Mouse (Mus musculus): ENCODE results near the gene Gm11115. TPM values are rescaled to one million over a fixed set of nuclear protein-coding genes. Genes with fewer than 3 reads are reported as not detected.

Gene Gm11115
- total RNA-seq (2021), result not detected

- no peak for DNase-seq (ENCODE audit: low spot score)
- intact Hi-C loops (cut with DNase I), result no loop called here
Measured at GRCm38 (mm10) chr5:88153999-88154398, at the start of gene Gm11115. TSS of gene Gm11115 (minus strand) at chr5:88154099.

GRCm38 (mm10) chr5:88111430-88111829 is 42.5 kb downstream of the Gm11115 start, which contains the start of gene Gm11116:
TSS of gene Gm11116 (minus strand) at chr5:88111530.
- intact Hi-C loops (cut with DNase I), result no loop called here

More at GRCm38 (mm10) chr5:88111430-88111829, 42.5 kb downstream of the Gm11115 start, which contains the start of gene Gm11116:
- DNase-seq (ENCODE audit: low spot score), result no peak

Other genes starting within 250 kb of the Gm11115 start
- not detected for gene Csn3, start 228.5 kb downstream of the Gm11115 start, total RNA-seq (2021)
- not detected for gene 2310003L06Rik, start 184.6 kb downstream of the Gm11115 start, total RNA-seq (2021)
- not detected for gene Gm28434, start 184.6 kb downstream of the Gm11115 start, total RNA-seq (2021)
- gene Cabs1, start 174.7 kb downstream of the Gm11115 start, total RNA-seq (2021), result not detected
- not detected for gene Smr3a, start 151.6 kb downstream of the Gm11115 start, total RNA-seq (2021)
- gene Smr2, start 67.5 kb downstream of the Gm11115 start, total RNA-seq (2021), result not detected
- gene Gm11116, start 42.6 kb downstream of the Gm11115 start, total RNA-seq (2021), result not detected
- not detected for gene Gm7714, start 114.8 kb upstream of the Gm11115 start, total RNA-seq (2021)
- gene Prol1, start 163.2 kb upstream of the Gm11115 start, total RNA-seq (2021), result not detected
- gene Amtn, start 222.0 kb upstream of the Gm11115 start, total RNA-seq (2021), result not detected